8 mouse cellular contexts compared by ENCODE assay signal in genomic region chr2:30503677-30504621, GRCm38 (mm10). TPM values are rescaled to one million over a fixed set of nuclear protein-coding genes. Genes with fewer than 3 reads are reported as not detected.
DNase-seq lines count a peak whose midpoint lies in the region; ATAC-seq and TF ChIP-seq lines count a peak whose summit lies in the region.

No protein-coding gene starts in this region.

- no peaks in the 10 kb centered on the region for H3K27me3 ChIP-seq in forebrain, embryonic 15.5 days
- no peaks in the 10 kb centered on the region; the same call in 1 of the 2 replicates for H3K27me3 ChIP-seq in forebrain, embryonic 12.5 days
- H3K27me3 ChIP-seq in lung, postnatal 0 days (replicated peaks; ENCODE audit: insufficient read depth, low read length), result no peaks in the 10 kb centered on the region

- no peak overlapping the region for H3K4me3 ChIP-seq in forebrain, embryonic 15.5 days
- H3K4me3 ChIP-seq in forebrain, embryonic 12.5 days (replicated peaks), result no peak overlapping the region
- H3K4me3 ChIP-seq in lung, postnatal 0 days (ENCODE audit: low read depth, low read length), result no peak overlapping the region

- no peak for TF ChIP-seq CTCF in lung, postnatal 0 days (IDR thresholded peaks at IDR 0.05)

- no peak overlapping the region for H3K9ac ChIP-seq in forebrain, embryonic 15.5 days (replicated peaks)
- no peak overlapping the region for H3K9ac ChIP-seq in forebrain, embryonic 12.5 days
- no peak overlapping the region for H3K9ac ChIP-seq in lung, postnatal 0 days (replicated peaks; ENCODE audit: low read depth)

- WGBS in forebrain, embryonic 15.5 days, result 42% methylated on average over 23 of the region's 23 CpGs
- WGBS in forebrain, embryonic 12.5 days, result 50% methylated on average over 23 of the region's 23 CpGs
- 31% methylated on average over 23 of the region's 23 CpGs for WGBS in lung, postnatal 0 days

- no peak overlapping the region for H3K4me2 ChIP-seq in forebrain, embryonic 15.5 days (replicated peaks)
- no peak overlapping the region for H3K4me2 ChIP-seq in forebrain, embryonic 12.5 days
- no peak overlapping the region for H3K4me2 ChIP-seq in lung, postnatal 0 days (replicated peaks; ENCODE audit: low read depth, low read length)

- no peaks in the 10 kb centered on the region for H3K9me3 ChIP-seq in forebrain, embryonic 15.5 days
- no peaks in the 10 kb centered on the region for H3K9me3 ChIP-seq in forebrain, embryonic 12.5 days
- no peaks in the 10 kb centered on the region for H3K9me3 ChIP-seq in lung, postnatal 0 days (ENCODE audit: low read length)

- peaks cover 4% of the 10 kb centered on the region for H3K4me1 ChIP-seq in forebrain, embryonic 15.5 days
- H3K4me1 ChIP-seq in forebrain, embryonic 12.5 days, result 0 out of 2 replicates have a peak, but pooled peaks cover 10% of the 10 kb centered on the region
- no peaks in the 10 kb centered on the region for H3K4me1 ChIP-seq in lung, postnatal 0 days (ENCODE audit: insufficient read depth, low read depth, low read length)

- H3K27ac ChIP-seq in forebrain, embryonic 15.5 days (replicated peaks), result peak overlapping the region; percentile 74
- H3K27ac ChIP-seq in forebrain, embryonic 12.5 days, result no peak overlapping the region
- H3K27ac ChIP-seq in lung, postnatal 0 days (ENCODE audit: low read length), result no peak overlapping the region

- TF ChIP-seq EP300 in lung, postnatal 0 days (IDR thresholded peaks at IDR 0.05), result no peak

- 0 out of 2 replicates have a peak, but pooled peaks have one; percentile 32 for ATAC-seq in forebrain, embryonic 15.5 days (replicated peaks)
- no peak for ATAC-seq in forebrain, embryonic 12.5 days (ENCODE audit: low FRiP score)
- ATAC-seq in lung, postnatal 0 days, result peak; percentile 48; the same call in 1 of the 2 replicates

- peak; percentile 54 for DNase-seq in lung, postnatal 0 days (ENCODE audit: low spot score)
- no peak for DNase-seq in lung, adult 18-20 months
- peak; percentile 66 to 70 for DNase-seq in layer of hippocampus, adult 8-10 months (ENCODE audit: low spot score in 2 of 2)
- peak; percentile 73 for DNase-seq in right cerebral cortex, postnatal 25 days
- no peak for DNase-seq in T-cell, adult 2 months (ENCODE audit: low spot score)
- no peak for DNase-seq in gastrocnemius, postnatal 10 days

- H3K36me3 ChIP-seq in forebrain, embryonic 15.5 days, result no peaks in the 10 kb centered on the region
- no peaks in the 10 kb centered on the region for H3K36me3 ChIP-seq in forebrain, embryonic 12.5 days (replicated peaks)
- no peaks in the 10 kb centered on the region for H3K36me3 ChIP-seq in lung, postnatal 0 days (ENCODE audit: insufficient read depth, low read length)

RNA-seq across cellular contexts. Expression of gene Ier5l, which starts 29.9 kb away (rescaled TPM):
- polyA plus RNA-seq in forebrain, embryonic 15.5 days (2015; fragmentation: Nextera tagmentation; extraction: Ambion mirVana), result 2.0 and 2.5 TPM in 2 replicates
- 2.3 and 2.7 TPM in 2 replicates for polyA plus RNA-seq in forebrain, embryonic 12.5 days (2016; fragmentation: Nextera tagmentation; extraction: Ambion mirVana)
- 3.6 and 4.0 TPM in 2 replicates for polyA plus RNA-seq in lung, postnatal 0 days (2015; fragmentation: Nextera tagmentation; extraction: Ambion mirVana)
- 10 to 100 TPM; 11.6 to 12.5 (median 12.4) TPM for total RNA-seq in layer of hippocampus, adult 8-10 months (2022)
- 1 to 10 TPM; 4.8 to 7.4 TPM for total RNA-seq in gastrocnemius, postnatal 10 days (2021)

Comparison
In these comparisons a context has a peak if more than half of its experiments do, and no peak if none do; other contexts are left out.
1. DNase-seq: peak in lung, postnatal 0 days (single experiment), layer of hippocampus, adult 8-10 months (2 of 2) and right cerebral cortex, postnatal 25 days (single experiment); none in lung, adult 18-20 months (0 of 2), T-cell, adult 2 months (single experiment) and gastrocnemius, postnatal 10 days (single experiment).